Mouse (Mus musculus) MEL-GATA-1-ER (cell line): Measurements from ENCODE around the gene Fggy.

Experiments
- DNase-seq: peaks from one replicate; pipeline ENCODE4 v3.0.0-alpha.2; 2012; ENCODE audit warnings: low read depth; ENCODE audit errors: extremely low read depth

Fggy gene

DNA sequence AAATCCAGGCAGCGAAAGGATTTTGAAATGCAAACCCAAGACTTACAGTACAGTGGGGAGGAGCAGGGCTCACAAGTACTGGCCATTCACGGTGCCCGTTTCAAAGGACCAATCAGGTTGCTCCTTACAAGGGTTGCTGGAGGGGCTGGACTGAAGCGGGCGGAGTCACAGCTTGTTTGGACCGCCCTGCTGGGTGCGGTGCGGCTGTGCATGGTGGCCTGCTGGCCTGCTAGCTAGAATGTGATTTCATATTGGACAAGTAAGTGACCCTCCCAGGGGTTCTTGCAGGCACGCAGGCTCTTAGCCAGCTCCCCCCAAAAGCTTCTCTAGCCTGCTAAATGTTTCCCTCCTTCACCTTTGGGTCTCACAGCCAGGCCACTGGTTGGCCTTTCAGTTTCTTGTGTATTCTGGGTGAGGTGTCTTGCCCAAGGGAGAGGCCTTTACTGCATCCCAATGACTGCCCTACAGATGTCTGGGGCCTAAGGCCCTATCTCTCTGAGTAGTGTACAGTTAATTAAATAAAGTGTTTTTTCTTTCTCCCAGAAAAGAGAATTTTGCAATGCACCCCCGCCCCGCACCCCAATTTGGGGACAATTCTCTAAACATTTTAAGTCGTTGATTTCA, at the start of gene Fggy:
Gene Fggy, plus strand, starts transcription at position 175 of the 624 bp plus-strand sequence.
- no peak for DNase-seq

DNA sequence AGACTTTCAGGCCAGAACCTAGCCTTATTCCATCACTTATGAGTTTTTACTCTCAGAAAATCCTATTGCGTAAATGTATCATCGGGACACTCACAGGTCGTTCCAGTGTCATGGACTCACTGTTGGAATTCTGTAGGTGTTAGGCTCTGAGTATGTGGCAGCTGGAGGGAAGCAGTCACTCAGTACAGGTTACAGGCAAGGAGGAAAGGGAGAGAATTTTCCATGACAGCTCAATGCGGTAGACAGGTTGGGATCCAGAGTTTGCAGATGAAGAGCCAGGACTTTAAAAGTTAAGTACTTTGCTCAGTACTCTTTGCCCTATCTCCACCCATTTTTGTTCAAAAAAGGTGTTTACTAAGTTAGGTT, 49.4 kb upstream of the Fggy start:
- DNase-seq: no peak

DNA sequence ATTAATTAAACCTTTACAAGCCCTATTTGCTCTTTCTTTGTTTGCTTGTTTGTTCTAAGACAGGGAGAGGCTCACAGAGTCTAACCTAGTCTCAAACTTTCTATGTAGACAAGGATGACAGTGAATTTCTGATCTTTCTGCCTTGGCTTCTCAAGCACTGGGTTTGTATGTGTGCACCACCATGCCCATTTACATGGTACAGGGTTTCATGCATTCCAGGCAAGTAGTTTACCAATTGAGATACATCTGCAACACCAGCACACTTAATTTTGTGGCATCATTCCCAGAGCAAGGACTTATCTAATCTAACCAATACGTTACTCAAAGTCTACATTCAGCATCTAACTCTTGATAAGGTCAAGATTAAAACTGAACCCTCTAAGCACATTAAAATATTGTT, 38.9 kb upstream of the Fggy start:
- no peak for DNase-seq

DNA sequence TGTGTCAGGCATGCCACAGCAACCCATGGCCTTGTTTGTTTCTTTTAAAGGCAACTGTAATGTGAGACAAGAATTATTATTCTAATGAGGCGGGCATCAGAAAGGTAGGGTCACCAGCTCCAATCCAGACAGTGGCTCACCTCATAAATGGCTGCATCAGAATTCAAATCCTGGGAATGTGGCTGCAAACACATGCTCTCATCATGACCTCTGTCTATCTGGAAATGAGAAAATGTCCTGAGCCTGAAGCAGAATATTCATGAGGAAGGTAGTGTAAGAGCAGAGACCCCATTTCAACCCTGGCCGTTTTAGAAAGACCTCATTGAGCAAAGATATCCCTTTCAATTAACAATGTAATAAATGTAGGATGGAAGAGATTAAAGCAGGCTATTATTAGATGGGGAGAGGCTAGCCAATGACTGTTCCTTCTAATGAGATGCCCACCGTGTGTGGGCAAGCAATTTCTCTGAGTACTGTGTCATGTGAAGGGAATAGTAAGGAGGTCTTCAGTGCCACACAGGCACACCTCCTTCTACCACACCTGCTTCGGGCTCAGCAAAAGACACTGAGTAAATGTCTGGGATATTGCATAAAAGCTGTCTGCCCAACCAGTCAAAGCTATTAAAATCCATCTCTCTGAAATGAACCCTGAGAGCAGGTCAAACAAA, 37.2 kb upstream of the Fggy start:
- no peak for DNase-seq

DNA sequence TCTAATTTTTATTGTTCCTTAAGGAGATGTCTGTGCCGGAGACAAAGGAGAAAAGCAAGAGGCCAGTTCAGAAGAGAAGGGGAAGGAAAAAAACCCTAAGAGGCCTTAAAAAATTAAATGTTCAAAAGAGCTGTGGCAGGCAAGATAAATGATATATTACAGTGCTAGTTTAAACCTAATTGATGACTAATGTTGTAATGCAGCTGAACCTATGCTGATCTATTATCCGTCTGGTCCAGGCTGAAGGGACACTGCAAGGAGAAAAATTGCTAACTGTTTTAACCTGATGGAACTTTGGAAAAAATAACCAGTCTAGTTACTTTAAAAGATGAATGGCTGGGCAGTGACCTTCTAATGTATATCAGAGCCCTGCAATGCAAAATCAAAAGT, 36.7 kb upstream of the Fggy start:
- no peak for DNase-seq

DNA sequence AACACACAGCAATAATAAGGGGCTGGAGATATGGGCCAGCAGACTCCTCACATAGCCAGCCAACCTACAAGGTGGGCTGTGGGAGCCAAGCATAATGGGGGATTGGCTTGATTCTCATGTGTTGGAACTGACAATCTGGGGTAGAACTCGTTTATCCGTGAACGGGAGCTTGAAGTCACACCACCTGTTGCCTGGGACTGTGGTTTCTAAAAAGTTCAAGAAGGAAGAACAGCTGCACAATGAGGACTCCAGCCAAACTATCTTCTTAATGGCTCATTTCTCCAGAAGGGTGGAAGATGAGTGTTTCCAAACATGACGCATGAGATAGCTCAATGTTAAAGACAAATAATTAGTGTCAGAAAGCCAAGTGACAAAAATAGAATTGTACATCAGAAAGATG, 30.7 kb upstream of the Fggy start:
- DNase-seq: no peak

DNA sequence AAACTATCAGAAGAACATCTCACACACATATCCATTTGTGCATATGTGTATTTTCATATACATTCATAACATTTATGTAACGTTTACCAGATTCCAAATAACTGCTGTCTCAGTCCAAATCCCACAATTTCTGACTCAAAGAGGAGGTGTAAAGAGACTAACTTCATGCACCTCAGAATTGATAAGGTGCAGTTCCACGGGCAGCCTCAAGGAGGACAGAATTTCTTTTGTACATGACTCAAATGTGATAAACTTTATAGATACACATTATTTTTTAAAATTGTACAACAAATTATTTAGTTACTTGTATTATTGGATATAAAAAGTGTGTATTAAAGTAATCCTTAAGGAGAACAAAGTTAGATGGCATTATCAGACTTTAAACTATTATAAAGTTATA, 26.6 kb upstream of the Fggy start:
- DNase-seq: no peak

DNA sequence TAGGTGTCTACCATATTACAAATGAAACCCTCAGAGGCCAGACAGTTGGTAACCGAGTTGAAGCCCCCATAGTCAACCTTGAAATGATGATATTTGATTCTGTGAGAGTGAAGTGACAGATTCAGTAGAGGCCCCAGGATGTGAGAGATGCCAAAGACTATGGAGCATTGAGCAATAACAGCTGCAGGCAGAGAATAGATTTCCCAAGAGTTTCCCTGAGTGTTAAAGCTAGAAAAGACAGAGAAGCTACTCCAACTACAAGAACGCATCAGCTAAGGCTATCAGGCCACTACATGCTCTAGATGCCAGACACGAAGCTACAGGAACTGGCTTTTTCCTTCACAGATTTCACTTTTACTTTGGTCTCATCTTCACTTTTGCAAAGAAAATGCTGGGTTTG, 23.4 kb upstream of the Fggy start:
- DNase-seq: no peak

DNA sequence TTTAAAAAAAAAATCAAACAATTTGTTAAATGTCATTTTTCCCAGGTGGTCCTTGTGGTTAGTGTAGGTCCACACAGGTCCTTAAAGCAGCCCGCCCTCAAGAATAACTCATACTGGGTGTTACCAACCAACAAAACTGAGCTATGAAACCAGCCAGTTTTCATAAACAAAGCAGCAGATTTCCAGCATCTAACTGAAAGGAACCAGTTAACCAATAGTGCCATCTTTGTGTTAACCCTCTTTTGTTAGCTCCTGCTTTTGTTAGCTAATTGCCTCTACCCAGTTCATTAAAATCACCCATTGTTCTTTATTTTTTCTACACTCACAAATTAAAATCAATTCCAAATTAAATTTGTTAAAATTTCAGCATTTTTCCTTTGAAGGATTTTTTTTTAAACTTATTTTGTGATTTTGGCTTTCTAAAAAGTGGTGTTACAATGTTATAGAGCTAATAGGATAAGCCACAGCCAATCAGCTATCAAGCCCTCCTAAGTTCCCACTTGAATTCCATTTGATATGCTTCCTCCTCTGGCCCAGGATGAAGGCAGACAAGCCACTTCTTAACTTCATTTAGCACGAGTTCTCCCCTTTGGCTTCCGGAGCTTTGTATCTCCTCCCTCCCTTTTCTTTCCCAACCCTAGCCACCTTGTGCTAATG, 15.8 kb upstream of the Fggy start:
- DNase-seq: no peak

DNA sequence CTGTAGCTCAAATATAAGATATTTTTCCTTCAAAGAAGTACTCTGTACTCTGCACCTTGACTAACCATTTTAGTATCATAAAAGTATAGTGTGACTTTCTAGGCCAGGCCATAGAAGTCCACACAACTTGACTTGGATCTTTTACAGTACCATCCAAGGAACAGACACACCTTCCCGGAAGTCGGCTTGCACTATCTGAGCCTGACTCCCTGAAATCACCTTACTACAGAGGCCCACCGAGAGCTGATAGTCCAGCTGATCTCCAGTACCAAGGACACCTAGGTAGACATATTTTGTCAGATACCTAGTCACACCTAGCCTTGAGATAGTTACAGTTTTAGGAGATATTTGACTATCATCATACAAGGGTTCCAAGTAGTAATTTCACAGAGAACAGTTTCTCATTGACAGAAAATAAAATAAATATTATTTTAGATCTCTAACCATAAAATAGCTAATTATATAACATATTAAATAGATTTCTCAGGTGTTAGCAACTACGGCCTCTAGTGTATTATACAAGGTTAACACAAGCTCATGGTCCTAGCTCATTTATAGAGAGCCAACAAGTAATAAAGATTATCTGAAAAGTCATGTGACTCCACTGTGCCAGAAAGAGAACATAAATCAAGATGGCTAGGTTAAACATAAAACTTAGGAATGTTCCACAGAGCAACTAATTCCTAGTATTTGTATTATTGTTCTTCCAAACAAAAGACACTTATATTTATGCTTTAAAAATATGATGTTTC, 15.1 kb upstream of the Fggy start:
- no peak for DNase-seq

DNA sequence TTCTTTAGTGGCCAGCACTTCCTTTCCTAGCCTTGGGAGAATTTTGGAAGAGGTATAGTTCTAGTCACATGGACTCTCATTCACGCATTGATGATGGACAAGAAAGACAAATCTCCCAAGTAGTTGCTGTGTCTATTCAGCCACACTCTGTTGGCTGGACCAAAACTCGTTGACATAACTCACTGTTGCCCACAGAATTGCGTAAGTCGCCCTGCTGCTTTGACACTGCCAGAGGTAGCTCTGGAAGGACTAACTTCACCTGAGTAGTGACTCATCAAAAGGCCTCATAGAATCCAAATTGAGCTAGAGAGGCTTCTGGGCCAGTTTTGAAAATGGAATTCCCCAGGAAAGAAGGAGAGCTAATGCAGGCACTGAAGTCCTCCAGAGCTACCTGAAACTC, 13.8 kb upstream of the Fggy start:
- DNase-seq: no peak

DNA sequence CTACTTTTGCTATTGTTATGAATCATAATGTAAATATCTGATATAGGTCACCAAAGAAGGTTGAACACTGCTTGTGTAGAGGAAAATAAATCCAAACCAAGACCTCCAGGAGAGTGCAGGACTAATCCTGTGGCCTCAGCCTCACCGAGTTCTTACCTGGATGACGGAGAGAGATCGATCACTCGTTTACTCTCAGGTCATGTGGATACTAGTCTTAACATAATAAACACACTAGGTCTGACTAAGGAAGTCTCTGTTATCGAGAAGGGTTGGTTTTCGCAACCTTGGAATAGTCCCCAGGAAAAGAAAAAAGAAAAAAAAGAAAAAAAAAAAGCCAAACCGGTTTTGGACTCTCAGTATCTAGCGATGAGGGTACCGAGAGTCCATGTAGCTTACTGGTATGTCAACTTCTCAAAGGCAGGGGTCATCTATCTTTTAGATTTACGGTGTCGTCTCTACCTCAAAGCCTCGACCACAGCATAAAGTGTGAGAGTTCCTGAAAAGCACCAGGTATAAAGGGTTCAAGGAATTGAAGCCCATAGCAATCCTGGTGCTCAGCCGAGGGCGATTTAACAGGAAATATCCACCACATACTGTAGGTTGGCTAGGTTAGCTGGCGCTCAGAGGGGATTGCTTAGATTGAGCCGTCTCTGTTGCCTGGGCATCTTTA, 509 bp upstream of the Fggy start:
- no peak for DNase-seq

DNA sequence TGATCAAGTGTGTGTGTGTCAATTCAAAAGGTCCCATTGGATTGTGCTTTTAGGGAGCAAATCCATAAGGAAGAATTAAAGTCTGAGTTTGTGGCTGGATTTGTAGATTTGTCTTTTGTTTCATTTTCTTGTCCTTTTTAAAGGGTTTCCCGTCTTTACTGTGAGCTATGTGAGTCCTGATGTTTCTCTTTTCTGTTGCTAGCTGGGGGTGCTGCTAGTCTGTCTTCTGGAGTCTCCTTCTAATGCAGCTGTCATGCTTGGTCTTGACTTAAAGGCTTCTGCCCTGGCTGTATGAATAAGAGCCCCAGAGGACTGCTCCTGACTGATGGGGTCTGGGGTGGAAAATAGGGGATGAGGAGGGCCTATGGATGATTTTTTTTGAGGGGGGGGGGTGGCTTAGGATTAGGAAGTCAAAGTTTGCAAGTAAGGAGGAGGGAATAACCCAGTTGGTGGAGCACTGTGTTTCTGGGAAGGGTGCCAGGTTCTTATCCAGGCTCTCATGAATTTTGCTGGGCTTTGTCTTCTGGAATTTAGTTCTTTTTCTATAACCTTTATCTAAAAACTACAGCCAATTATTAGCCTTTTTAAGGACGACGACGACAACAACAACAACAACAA, 1.1 kb downstream of the Fggy start:
- no peak for DNase-seq

DNA sequence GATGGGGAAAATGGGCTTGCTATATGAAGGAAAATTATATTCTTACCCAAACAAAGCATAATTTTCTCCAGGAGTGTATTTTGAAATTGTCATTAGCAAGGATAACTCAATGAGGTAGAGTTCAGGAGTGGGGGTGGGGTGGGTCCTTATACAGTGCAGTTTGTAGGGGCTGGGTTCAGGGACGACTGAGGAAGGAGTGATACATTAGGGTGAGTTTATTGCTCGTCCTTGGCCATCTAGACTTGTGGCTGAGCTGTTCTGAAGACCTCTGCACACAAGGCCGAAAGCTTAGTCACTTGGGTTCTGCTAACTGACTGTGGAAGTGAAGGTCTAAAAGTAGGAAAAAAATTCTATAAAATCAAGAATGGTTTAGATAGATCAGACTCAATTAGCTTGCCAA, 14.3 kb downstream of the Fggy start:
- DNase-seq: no peak

DNA sequence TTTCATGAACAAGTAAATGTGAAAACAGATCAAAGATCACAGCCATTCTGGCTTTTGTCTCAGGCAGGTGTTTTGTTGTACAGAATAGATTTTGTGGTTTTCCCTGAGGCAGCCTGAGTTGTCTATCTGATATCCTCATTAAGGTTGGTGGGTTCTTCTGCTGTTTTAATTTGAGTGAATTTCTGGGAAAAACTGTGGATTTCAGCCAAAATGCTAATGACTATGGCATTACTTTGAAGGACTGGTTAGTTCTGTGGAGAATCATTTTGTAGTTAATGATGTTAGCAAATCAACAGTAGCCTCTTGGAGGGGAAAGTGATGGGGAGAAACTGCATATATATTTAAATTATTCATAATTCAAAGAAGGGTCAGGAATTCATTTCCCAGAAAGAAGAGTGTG, 16.4 kb downstream of the Fggy start:
- no peak for DNase-seq

DNA sequence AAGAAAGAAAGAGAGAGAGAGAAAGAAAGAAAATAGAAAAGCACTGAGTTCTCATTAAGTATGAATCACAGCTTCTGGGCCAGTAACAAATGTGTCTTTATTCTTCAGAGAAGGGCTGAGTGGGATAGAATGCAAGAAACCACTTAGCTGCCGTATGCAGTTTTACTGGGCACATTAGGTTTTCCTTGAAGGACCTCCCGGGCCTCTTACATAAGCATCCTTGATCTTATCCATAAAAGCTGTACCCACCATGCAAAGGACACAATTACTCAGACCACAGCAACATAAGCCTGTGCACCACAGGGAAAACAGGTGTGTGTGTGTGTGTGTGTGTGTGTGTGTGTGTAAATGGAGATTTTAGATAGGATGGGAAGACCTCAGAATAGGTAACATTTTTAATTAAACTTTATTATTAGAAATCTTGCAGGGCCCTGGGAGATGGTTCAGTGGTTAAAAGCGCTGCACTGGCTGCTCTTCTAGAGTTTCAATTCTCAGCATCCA, 18.2 kb downstream of the Fggy start:
- no peak for DNase-seq

DNA sequence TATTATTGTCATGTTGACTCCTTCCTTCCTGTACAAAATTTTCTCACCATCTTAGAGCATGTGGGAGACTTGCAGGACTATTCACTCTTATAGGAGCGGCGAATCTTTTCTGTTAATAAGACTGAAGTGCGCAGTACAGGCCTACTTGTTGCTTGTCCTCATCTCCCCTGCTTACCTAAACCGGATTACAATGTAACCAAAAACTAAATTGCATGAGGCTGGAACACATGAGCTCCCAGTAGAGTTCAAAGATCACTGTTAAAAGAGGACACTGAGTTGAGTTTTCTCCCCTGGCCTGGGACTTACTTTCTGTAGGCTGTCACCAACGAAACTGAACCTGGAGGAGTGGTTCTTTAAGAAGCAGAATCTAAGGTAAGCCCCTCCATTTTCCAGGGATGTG, 21.9 kb downstream of the Fggy start:
- DNase-seq: no peak

DNA sequence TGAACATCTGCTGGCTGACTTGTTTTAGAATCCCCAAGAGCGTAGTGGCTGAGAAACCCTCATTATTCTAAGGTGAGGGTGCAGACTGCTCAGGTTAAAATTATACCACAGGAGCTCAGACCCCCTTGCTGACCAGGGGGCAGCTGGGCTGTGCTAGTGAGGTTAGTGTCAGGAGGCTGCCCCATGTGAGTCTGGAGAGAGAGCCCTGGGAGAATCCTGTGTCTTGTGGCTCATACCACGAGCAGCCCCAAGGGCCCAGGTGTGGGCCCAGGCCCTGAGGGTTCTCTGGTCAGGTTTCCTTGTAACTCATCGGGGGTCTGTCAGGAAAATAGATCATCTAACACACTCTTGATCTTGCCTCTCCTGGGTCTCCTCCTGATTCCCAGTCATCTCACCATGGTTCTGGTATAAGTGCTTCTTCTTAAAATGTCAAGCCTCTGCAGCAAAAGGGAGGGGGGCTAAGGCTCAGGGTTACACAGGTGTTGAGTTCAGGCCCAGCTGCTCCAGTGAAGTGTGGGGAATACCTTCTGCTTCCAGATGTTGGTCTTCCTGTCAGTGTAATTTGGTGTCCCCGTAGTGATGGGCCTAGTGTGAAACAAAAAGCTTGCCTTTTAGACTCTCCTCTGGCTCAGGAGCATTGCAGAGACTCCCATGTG, 26.9 kb downstream of the Fggy start:
- no peak for DNase-seq

DNA sequence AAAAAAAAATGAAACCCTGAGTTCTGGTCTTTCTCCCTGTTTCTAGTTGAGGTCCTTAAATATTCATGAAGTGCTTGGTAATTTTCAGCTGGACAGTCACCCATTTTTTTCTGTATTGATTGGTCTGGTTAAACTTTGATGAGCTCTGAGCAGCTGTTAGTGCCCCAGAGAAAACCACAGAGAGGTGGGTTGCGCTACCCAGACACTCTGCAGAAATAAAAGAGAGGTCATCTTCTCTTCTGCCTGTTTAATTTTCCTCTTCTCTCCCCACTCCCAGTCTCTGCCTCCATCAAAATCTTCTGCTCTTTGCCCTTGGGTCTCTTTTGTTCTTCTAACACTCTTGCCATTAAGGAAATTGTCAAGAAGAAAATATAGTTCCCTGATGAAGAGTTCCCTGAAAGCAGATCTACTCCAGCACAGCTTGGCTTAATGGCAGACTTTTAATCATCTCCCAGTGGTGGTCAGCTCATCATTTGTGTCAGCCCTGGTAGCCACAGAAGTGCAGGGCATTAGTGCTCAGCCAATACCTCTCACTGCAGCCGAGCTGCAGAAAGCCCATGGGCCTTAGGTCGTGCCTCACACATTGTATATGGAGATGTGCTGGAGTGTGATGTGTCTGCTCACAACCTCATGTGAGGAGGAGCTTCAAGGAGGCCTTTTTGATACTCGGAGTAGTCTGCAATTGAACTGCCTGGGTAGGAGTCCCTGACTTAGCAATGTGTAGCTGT, 29.1 kb downstream of the Fggy start:
- no peak for DNase-seq

DNA sequence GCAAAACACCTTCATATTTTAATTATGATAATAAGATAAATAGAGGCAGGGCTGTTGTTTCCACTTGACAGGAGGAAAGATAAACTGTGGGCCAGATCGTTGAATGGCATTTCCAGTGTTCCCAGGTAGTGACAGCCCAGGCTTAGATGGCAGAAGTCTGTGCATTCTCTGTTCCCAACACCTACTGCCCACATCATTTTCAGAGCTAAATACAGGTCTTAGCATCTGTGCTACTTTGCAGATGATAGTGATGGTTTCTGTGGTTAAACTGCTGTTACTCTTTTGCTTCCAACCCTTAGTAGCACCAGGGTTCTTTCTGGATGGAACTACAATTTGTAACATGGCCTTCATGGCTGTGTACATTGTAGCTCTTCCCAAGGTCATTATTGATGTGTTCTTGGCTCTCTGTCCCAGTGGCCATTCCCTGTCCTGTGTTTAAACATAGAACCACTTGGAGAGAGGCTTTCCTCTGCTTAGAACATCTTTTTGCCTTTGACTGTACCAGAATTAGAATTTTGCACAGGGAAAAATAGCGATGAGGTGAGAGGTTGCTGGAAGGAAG, 31.5 kb downstream of the Fggy start:
- no peak for DNase-seq
